Mouse (Mus musculus) megakaryocyte, embryonic 14.5 days (primary cell): ENCODE measurements around the gene Pde3b. TPM values are rescaled to one million over a fixed set of nuclear protein-coding genes. Genes with fewer than 3 reads are reported as not detected.

Experiments
- H3K27me3 ChIP-seq: replicated peaks from 2 replicates; pipeline ENCODE3; 2012; ENCODE audit warnings: inconsistent platforms
- H3K36me3 ChIP-seq: replicated peaks from 2 replicates; pipeline ENCODE3; 2012; ENCODE audit warnings: low read length, inconsistent platforms, mixed read lengths
- H3K4me1 ChIP-seq: 2 replicates; pipeline ENCODE4 v1.6.1; 2012; ENCODE audit warnings: inconsistent platforms
- H3K4me3 ChIP-seq: replicated peaks from 2 replicates; pipeline ENCODE3; 2012; ENCODE audit warnings: moderate library complexity, mild to moderate bottlenecking, inconsistent platforms
- H3K9me3 ChIP-seq: 2 replicates; pipeline ENCODE4 v1.6.1; 2012; ENCODE audit warnings: inconsistent platforms
- FLI1 ChIP-seq: IDR thresholded peaks from 2 replicates; pipeline ENCODE4 v1.6.1; 2012; ENCODE audit warnings: low read length, inconsistent platforms, mixed read lengths
- GATA1 ChIP-seq: IDR thresholded peaks from 3 replicates; pipeline ENCODE4 v1.6.1; 2012; ENCODE audit warnings: mixed read lengths, low read length, inconsistent platforms, borderline replicate concordance
- polyA plus RNA-seq: library from polyadenylated mRNA; stranded (reverse); fragments of >175 nt; gene quantifications from 2 replicates; pipeline ENCODE4 v1.2.3, GENCODE M21; 2012; ENCODE audit warnings: low replicate concordance; ENCODE audit not compliant: insufficient read depth

Gene Pde3b
- polyA plus RNA-seq, 1 experiment: 0.45 TPM

- H3K4me1 ChIP-seq: peaks cover 4% of the 10 kb centered on the region
- TF ChIP-seq GATA1 (no peak), FLI1 (no peak)
- H3K36me3 ChIP-seq: no peaks in the 10 kb centered on the region
- H3K9me3 ChIP-seq: no peaks in the 10 kb centered on the region
- H3K27me3 ChIP-seq: no peaks in the 10 kb centered on the region
- H3K4me3 ChIP-seq: no peak overlapping the region
These were observed 25.4 kb downstream of the Pde3b start for GRCm38 (mm10) chr7:114440494-114440893.

- peak overlapping the region; percentile 23 for H3K4me3 ChIP-seq
- TF ChIP-seq FLI1: no peak
- H3K9me3 ChIP-seq: no peaks in the 10 kb centered on the region
- H3K27me3 ChIP-seq: no peaks in the 10 kb centered on the region
- H3K4me1 ChIP-seq: peaks cover 15% of the 10 kb centered on the region; the same call in 1 of the 2 replicates
- no peaks in the 10 kb centered on the region for H3K36me3 ChIP-seq
These were observed 37.8 kb downstream of the Pde3b start for GRCm38 (mm10) chr7:114452876-114453275.

GRCm38 (mm10) chr7:114453300-114453990 lies 38.4 kb downstream of the Pde3b start:
- TF ChIP-seq GATA1: no peak
- no peak for TF ChIP-seq FLI1
- Histone ChIP-seq H3K27me3 (no peaks in the 10 kb centered on the region), H3K9me3 (no peaks in the 10 kb centered on the region), H3K4me1 (peaks cover 15% of the 10 kb centered on the region; the same call in 1 of the 2 replicates), H3K36me3 (no peaks in the 10 kb centered on the region), H3K4me3 (peak overlapping the region; percentile 73)

DNA sequence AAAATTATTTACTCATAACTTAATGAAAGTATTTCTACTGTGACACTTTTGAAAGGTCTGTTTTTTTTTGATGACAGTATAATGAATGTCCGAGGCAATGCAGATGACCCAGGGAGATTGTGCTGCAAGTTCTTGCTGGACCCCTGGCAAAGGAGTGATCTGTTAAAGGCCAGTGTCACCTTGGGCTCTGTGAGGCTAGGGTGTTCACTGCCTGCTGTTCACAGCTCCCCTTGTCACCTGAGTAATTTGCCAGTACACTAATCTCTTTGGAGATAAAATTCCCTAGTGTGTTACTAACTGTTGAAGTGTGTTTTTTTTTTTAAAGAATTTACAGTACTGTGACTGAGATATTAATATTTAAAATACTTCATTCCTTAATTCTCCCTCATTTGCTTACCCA lies 39.8 kb downstream of the Pde3b start:
- H3K4me1 ChIP-seq: peaks cover 15% of the 10 kb centered on the region; the same call in 1 of the 2 replicates
- H3K4me3 ChIP-seq: no peak overlapping the region
- H3K36me3 ChIP-seq: no peaks in the 10 kb centered on the region
- no peaks in the 10 kb centered on the region for H3K9me3 ChIP-seq
- TF ChIP-seq GATA1 (no peak), FLI1 (no peak)
- H3K27me3 ChIP-seq: no peaks in the 10 kb centered on the region

DNA sequence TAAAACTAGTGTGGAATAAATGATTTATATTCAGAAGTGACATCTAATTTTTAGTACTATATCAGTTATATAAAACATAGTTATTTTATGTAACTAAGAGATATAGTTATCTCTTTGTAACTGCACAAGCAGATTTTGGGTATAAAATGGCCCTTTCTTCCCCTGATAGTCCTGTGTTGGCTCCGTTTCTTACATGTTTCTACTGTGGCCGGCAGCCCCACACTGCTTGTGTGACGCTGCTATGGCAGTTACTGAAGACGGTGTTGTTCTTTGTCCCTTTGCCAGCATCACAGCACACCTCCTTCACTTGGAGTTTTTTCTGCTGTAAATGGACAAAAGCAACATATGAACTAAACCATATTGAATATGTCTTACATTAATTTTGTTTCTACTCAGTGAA lies 41.8 kb downstream of the Pde3b start:
- H3K9me3 ChIP-seq: no peaks in the 10 kb centered on the region
- no peak overlapping the region for H3K4me3 ChIP-seq
- no peaks in the 10 kb centered on the region for H3K27me3 ChIP-seq
- TF ChIP-seq GATA1 (no peak), FLI1 (no peak)
- H3K36me3 ChIP-seq: no peaks in the 10 kb centered on the region
- peaks cover 11% of the 10 kb centered on the region; the same call in 1 of the 2 replicates for H3K4me1 ChIP-seq

DNA sequence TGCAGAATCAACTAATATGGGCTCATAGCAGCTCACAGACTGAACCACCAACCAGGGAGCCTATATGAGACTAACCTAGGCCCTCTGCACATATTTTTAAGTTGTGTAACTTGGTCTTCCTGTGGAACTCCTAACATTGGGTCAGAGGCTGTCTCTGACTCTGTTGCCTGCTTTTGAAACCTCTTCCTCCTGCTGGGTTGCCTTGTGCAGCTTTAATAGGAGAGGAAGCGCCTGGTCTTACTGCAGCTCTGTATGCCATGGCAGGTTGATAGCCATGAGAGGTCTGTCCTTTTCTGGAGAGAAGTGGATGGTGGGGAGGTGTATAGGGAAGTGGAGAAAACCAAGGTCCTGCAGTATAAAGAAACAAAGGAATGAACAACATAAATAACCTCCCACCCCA lies 44.8 kb downstream of the Pde3b start:
- Histone ChIP-seq H3K4me3 (no peak overlapping the region), H3K4me1 (no peaks in the 10 kb centered on the region; the same call in 1 of the 2 replicates), H3K9me3 (no peaks in the 10 kb centered on the region), H3K27me3 (no peaks in the 10 kb centered on the region), H3K36me3 (no peaks in the 10 kb centered on the region)
- TF ChIP-seq GATA1: no peak
- TF ChIP-seq FLI1: no peak

- H3K27me3 ChIP-seq: no peaks in the 10 kb centered on the region
- H3K9me3 ChIP-seq: no peaks in the 10 kb centered on the region
- H3K4me1 ChIP-seq: no peaks in the 10 kb centered on the region; the same call in 1 of the 2 replicates
- TF ChIP-seq FLI1 (no peak), GATA1 (no peak)
- no peaks in the 10 kb centered on the region for H3K36me3 ChIP-seq
- H3K4me3 ChIP-seq: no peak overlapping the region
These were observed 46.6 kb downstream of the Pde3b start for GRCm38 (mm10) chr7:114461727-114462126.

DNA sequence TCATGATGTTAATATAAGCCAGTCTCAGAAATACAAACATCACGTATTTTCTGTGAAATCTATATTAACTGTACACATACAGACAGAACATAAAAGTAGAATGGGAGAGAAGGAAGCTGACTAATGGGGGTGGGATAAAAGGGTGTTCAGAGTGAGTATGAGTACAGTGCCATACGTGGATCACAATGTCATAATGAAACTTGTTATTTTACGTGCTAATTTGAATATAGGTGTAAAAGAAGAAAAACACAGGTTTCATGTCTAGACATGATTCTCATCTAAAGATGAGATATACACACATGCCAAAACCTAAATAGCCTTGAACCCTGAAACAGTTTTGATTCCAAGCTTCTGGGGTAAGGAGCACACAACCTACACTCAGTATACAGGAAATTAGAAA lies 51.3 kb downstream of the Pde3b start:
- no peaks in the 10 kb centered on the region for H3K9me3 ChIP-seq
- no peaks in the 10 kb centered on the region for H3K36me3 ChIP-seq
- no peak for TF ChIP-seq GATA1
- no peak for TF ChIP-seq FLI1
- no peaks in the 10 kb centered on the region for H3K27me3 ChIP-seq
- H3K4me1 ChIP-seq: peaks cover 3% of the 10 kb centered on the region; the same call in 1 of the 2 replicates
- H3K4me3 ChIP-seq: no peak overlapping the region

DNA sequence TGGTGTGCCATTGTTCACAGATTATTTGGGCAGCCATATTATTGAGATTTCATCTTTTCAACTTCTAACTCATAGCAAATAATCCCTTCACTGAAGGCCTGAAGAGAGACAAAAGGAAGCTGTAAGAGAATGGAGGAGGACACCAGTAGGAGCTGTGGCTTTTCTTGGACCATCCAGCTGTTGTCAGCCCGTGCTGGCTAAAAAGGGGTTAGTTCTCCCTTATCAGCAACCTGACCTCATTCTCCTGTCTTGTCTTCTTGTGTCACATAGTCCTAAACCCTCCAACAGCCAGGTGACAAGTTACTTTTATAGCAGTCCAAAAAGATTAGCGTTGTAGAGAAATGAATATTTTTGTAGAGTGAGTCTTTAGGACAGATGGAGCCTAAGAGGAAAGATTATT lies 57.4 kb downstream of the Pde3b start:
- Histone ChIP-seq H3K9me3 (no peaks in the 10 kb centered on the region), H3K4me3 (no peak overlapping the region), H3K4me1 (peaks cover 9% of the 10 kb centered on the region), H3K36me3 (no peaks in the 10 kb centered on the region), H3K27me3 (no peaks in the 10 kb centered on the region)
- TF ChIP-seq FLI1 (no peak), GATA1 (no peak)

- no peak for TF ChIP-seq GATA1
- TF ChIP-seq FLI1: no peak
- Histone ChIP-seq H3K9me3 (no peaks in the 10 kb centered on the region), H3K36me3 (no peaks in the 10 kb centered on the region), H3K4me3 (no peak overlapping the region), H3K4me1 (peaks cover 14% of the 10 kb centered on the region), H3K27me3 (no peaks in the 10 kb centered on the region)
These were observed 59.8 kb downstream of the Pde3b start for GRCm38 (mm10) chr7:114474889-114475288.

DNA sequence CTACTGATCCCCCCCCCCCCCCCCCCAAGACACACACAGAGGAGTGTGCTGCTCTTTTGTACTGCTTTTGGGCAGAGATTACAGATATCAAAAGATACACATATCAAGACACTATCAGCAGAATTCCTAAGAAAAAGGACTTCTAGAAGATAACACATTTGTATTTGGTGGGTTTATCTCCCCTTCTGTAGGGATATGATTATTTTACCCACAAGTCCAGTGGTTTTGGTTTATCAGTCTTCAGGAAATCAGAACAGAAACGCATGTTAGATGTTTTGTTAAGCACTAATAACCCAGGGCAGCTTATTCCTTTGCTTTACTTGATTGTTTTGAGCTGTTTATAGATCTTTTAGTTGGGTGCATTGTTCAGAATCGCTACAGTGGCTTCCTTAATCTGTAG lies 62.8 kb downstream of the Pde3b start:
- H3K4me3 ChIP-seq: no peak overlapping the region
- no peaks in the 10 kb centered on the region for H3K36me3 ChIP-seq
- H3K9me3 ChIP-seq: no peaks in the 10 kb centered on the region
- H3K27me3 ChIP-seq: no peaks in the 10 kb centered on the region
- TF ChIP-seq FLI1 (no peak), GATA1 (no peak)
- H3K4me1 ChIP-seq: peaks cover 14% of the 10 kb centered on the region
